In genomic region chr5:102749020-102749419, GRCm38 (mm10) we compare ENCODE assay signal across 10 mouse cellular contexts.
DNase-seq lines count a peak whose midpoint lies in the region; ATAC-seq lines count a peak whose summit lies in the region.
"Had no signal": no experiment of that assay in that cellular context is flagged by ENCODE, and none has a peak within 500 bp of the region (broad histone marks: within the 10 kb centered on the region; RNA-seq: fewer than 3 reads in every experiment).

No protein-coding gene starts in this region.

- DNase-seq in heart, adult 11 months: peak; percentile 94
- DNase-seq in heart, postnatal 36 days: no peak
- DNase-seq in lung, adult 18-20 months: peak; percentile 12 to 32
- no peak for DNase-seq in lung, postnatal 25 days (ENCODE audit: low spot score)
- DNase-seq in heart, postnatal 25 days (ENCODE audit: low spot score): peak; percentile 8
- peak; percentile 24 for DNase-seq in mesoderm, embryonic 11.5 days (ENCODE audit: low read depth, low spot score)
- DNase-seq in ovary, postnatal 36 days (ENCODE audit: low spot score): no peak
- no peak for DNase-seq in hindbrain, embryonic 11.5 days (ENCODE audit: low spot score)
- DNase-seq: thymus, adult 2 months had no signal

- ATAC-seq in hindbrain, embryonic 11.5 days (ENCODE audit: low FRiP score): no peak

- no peaks in the 10 kb centered on the region for H3K4me1 ChIP-seq in hindbrain, embryonic 11.5 days (replicated peaks; ENCODE audit: control insufficient read depth, insufficient read depth, low read length)
- H3K4me1 ChIP-seq: megakaryocyte, embryonic 14.5 days had no signal

- no peaks in the 10 kb centered on the region for H3K9me3 ChIP-seq in hindbrain, embryonic 11.5 days (ENCODE audit: control insufficient read depth, low read length)

- 64% methylated on average over 8 of the region's 8 CpGs for whole genome bisulfite sequencing in hindbrain, embryonic 11.5 days

- H3K27me3 ChIP-seq in hindbrain, embryonic 11.5 days (ENCODE audit: control insufficient read depth, insufficient read depth, low read length): no peaks in the 10 kb centered on the region
- H3K27me3 ChIP-seq: megakaryocyte, embryonic 14.5 days had no signal

- no peak overlapping the region for H3K27ac ChIP-seq in hindbrain, embryonic 11.5 days (ENCODE audit: low read depth, low read length)

- no peak overlapping the region for H3K4me2 ChIP-seq in hindbrain, embryonic 11.5 days (replicated peaks; ENCODE audit: low read depth, low read length)

- intact Hi-C loops in heart, postnatal 36 days (cut with DNase I): no loop called here
- intact Hi-C loops in heart, postnatal 25 days (cut with DNase I): no loop called here

- no peak overlapping the region for H3K9ac ChIP-seq in hindbrain, embryonic 11.5 days (ENCODE audit: low read depth, low read length)

- H3K36me3 ChIP-seq in hindbrain, embryonic 11.5 days (ENCODE audit: control insufficient read depth, insufficient read depth, low read length): no peaks in the 10 kb centered on the region

- H3K4me3 ChIP-seq in hindbrain, embryonic 11.5 days (ENCODE audit: low read depth, low read length): no peak overlapping the region
- H3K4me3 ChIP-seq: megakaryocyte, embryonic 14.5 days had no signal

Comparison
In these comparisons a context has a peak if more than half of its experiments do, and no peak if none do; other contexts are left out.
1. DNase-seq: peak in heart, adult 11 months (single experiment), lung, adult 18-20 months (2 of 2), heart, postnatal 25 days (single experiment) and mesoderm, embryonic 11.5 days (single experiment); none in heart, postnatal 36 days (0 of 2), lung, postnatal 25 days (single experiment), ovary, postnatal 36 days (single experiment) and hindbrain, embryonic 11.5 days (single experiment).